Mouse (Mus musculus): ENCODE results near the gene Rec114. TPM values are rescaled to one million over a fixed set of nuclear protein-coding genes. Genes with fewer than 3 reads are reported as not detected.

Rec114 gene
- polyA plus RNA-seq, 1 experiment from 2014 or later: 4.4 TPM

DNA sequence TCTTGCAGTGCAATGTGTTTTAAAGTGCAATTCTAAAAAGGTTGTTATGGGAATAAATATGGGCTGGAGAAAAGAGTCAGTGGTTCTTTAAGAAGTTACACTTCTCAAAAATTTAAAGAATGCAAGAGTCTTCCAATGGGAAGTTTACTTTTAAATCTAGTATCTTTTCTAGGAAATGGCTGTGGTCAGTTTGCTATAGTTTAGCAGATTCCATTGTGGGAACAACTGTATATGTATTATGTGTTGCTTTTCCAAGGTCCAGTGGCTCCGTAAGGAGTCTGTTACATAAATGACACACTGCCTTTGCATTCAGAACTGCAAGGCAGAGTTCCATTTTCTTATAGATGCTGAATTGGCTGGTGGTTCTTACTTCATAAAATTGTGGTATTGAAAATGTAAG lies 120.8 kb downstream of the Rec114 start:
- no peaks in the 10 kb centered on the region for H3K36me3 ChIP-seq
- no peak overlapping the region for H3K4me2 ChIP-seq
- no peak for ATAC-seq (ENCODE audit: insufficient read depth, low FRiP score, low read depth)
- WGBS: 65% methylated on average over 1 of the region's 1 CpGs
- H3K4me3 ChIP-seq (replicated peaks): no peak overlapping the region
- no peak overlapping the region for H3K9ac ChIP-seq
- H3K27me3 ChIP-seq (replicated peaks): no peaks in the 10 kb centered on the region
- 0 out of 2 replicates have a peak, but pooled peaks cover 3% of the 10 kb centered on the region for H3K4me1 ChIP-seq
- H3K27ac ChIP-seq: no peak overlapping the region
- no peaks in the 10 kb centered on the region for H3K9me3 ChIP-seq

DNA sequence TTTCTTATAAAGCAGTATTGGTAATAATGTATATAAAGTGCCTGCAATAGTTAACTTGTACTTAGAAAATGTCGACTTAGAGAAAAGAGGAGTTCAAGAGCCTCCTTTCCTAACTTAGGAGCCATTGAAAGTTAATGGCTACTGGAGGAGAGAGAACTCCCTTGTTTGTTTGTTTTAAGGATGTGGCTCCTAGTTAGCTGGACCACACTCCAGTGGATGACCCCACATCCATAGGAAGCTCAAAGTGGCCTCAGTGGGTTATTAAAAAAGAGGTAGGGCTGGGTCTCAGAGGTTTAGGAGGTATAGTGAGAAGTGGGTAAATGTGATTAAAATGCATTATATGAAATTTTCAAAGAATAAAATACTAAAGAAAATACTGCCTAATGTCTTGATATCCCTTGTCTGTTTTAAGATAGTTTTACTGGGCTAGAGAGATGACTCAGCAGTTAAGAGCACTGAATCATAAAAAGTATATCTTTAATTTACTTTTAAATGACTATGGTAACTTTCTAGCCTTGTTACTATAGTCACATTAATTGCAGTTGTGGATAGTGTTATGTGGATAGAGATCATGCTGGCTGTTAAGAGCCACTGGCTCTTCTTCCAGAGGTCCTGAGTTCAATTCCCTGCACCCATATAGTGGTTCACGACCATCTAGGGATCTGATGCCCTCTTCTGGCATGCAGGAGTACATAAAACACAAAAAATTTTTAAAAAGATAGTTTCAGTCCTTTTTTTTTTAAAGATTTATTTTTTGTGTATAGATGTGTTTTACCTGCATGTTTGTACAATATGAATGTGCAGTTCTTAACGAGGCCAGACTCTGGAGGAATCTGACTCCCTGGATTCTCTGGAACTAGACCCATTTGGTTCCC lies 128.5 kb downstream of the Rec114 start:
- no peak for ATAC-seq (ENCODE audit: insufficient read depth, low FRiP score, low read depth)
- 0 out of 2 replicates have a peak, but pooled peaks cover 3% of the 10 kb centered on the region for H3K4me1 ChIP-seq
- no peak overlapping the region for H3K27ac ChIP-seq
- WGBS: 74% methylated on average over 3 of the region's 3 CpGs
- no peaks in the 10 kb centered on the region for H3K36me3 ChIP-seq
- no peak overlapping the region for H3K4me2 ChIP-seq
- no peaks in the 10 kb centered on the region for H3K27me3 ChIP-seq (replicated peaks)
- no peak overlapping the region for H3K4me3 ChIP-seq (replicated peaks)
- H3K9me3 ChIP-seq: no peaks in the 10 kb centered on the region
- H3K9ac ChIP-seq: no peak overlapping the region

DNA sequence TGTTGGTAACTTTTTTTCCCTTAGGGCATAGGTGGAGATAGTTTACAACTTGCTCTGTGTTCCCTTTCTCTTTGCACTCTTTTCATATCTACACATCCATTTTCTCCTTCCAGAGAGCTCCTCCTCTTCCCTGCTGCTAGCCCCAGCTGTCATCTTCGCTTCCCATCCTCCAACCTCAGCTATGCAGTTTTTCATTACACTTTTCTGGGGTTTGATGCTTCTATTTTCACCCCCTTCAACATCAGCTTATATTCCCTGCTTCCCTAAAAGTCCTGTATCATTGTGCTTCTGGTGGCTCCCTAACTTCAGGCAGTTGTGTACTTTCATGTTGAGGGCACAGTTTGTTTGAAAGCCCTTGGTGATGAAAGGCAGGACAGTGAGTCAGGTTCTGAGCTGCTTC lies 130.0 kb downstream of the Rec114 start:
- Histone ChIP-seq H3K9ac (no peak overlapping the region), H3K4me3 (replicated peaks) (no peak overlapping the region), H3K9me3 (no peaks in the 10 kb centered on the region), H3K27me3 (replicated peaks) (no peaks in the 10 kb centered on the region), H3K36me3 (no peaks in the 10 kb centered on the region), H3K27ac (no peak overlapping the region), H3K4me2 (no peak overlapping the region), H3K4me1 (0 out of 2 replicates have a peak, but pooled peaks cover 3% of the 10 kb centered on the region)
- no peak for ATAC-seq (ENCODE audit: insufficient read depth, low FRiP score, low read depth)
- 77% methylated on average over 1 of the region's 1 CpGs for WGBS

Other genes with a start within 250 kb of the Rec114 start
- gene Cd276, start 188.5 kb downstream of the Rec114 start, polyA plus RNA-seq (2015; fragmentation: Nextera tagmentation; extraction: Ambion mirVana): 28.7 and 32.5 TPM in 2 replicates
- 134 and 140 TPM in 2 replicates for gene Nptn, start 161.7 kb downstream of the Rec114 start, polyA plus RNA-seq (2015; fragmentation: Nextera tagmentation; extraction: Ambion mirVana)
- 0.13 and 0.34 TPM in 2 replicates for gene Hcn4, start 79.4 kb upstream of the Rec114 start, polyA plus RNA-seq (2015; fragmentation: Nextera tagmentation; extraction: Ambion mirVana)